Mouse (Mus musculus): ENCODE measurements around the gene Sgsm1.

DNA sequence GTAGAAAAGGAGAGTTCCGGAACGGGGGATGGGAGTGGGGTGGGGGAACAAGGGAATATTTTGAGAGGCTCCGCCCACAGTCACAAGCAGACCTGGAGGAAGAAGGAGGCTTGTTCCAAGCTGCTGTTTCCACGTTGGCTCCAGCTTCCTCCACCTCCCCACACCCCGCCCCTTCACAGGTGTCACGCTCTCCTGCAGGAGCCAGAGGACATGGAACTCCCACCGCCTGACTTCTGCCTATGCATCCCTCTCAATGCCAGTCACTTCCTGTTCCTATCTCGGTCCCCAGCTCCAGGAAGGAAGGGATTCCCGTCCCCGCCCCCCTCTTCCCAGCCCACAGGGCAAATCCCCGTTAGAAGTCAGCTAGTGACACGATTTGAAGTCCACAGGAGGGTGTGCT lies 12.5 kb downstream of the Sgsm1 start:
- TF ChIP-seq EP300 (IDR thresholded peaks at IDR 0.05; ENCODE audit: insufficient read depth, low read depth, low read length) (no peak), CTCF (IDR thresholded peaks at IDR 0.05; ENCODE audit: low read depth, low read length) (no peak), POLR2A (IDR thresholded peaks at IDR 0.05; ENCODE audit: insufficient read depth, low read length) (no peak)

Data from ES-Bruce4 (cell line).